Mouse (Mus musculus): ENCODE data around the gene Lrrc63. TPM values are rescaled to one million over a fixed set of nuclear protein-coding genes. Genes with fewer than 3 reads are reported as not detected.
"Not testable (repeated sequence)": the region's sequence is repeated elsewhere in the genome, so short reads cannot be mapped to it uniquely, and the experiment has no call there.

The Lrrc63 gene
- polyA plus RNA-seq, 1 experiment from 2014 or later, result not detected

DNA sequence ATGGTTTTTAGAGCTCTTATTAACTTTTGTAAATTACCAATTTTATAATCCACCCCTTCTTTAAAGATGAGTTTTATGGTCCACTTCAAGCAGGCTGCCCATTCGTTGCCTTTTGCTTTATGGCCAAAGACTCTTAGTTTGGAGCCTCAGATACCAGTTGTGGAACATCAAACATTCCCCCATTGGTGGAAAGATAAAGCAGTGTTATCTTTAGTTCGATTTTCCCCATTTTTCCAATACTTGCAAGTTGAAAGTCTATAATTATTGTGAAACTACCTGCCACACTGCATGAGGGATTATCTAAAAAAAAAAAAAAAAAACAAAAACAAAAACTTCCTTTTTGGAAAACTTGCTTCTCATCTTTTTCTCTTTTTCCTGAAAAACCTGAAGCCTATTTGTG lies 20.0 kb upstream of the Lrrc63 start:
- 42% methylated on average over 2 of the region's 2 CpGs for WGBS (ENCODE audit: insufficient replicate concordance)

DNA sequence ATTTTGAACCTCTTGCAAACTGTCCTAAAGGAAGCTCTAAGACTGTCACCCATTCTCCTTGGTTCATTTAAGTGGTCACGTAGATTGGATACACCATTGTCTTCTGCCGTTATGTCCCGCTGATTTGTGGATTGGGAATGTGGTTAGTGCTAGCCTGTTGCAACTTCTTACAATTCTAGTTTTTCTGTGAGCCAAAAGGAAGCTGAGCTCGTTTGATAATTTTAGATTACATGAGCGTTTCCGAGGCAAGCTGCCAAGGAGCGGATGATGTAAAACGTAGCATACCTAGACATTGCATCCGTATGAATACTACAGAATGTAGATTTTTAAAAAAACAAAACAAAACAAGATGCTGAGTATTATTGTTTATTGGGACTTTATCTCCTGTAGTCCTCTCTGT lies 17.5 kb upstream of the Lrrc63 start:
- no peaks in the 10 kb centered on the region for H3K9me3 ChIP-seq (ENCODE audit: low read length)
- DNase-seq (no peak), ATAC-seq (no peak)

More for the DNA sequence above, 20.0 kb upstream of the Lrrc63 start:
- Histone ChIP-seq H3K4me1 (ENCODE audit: insufficient read depth) (peaks cover 30% of the 10 kb centered on the region), H3K9ac (replicated peaks) (no peak overlapping the region), H3K27me3 (ENCODE audit: insufficient read depth, low read length) (no peaks in the 10 kb centered on the region), H3K9me3 (ENCODE audit: low read length) (no peaks in the 10 kb centered on the region), H3K4me3 (ENCODE audit: low read depth, low read length) (no peak overlapping the region), H3K36me3 (replicated peaks; ENCODE audit: insufficient read depth, low read length) (no peaks in the 10 kb centered on the region), H3K4me2 (ENCODE audit: low read depth, low read length) (no peak overlapping the region), H3K27ac (ENCODE audit: low read depth) (no peak overlapping the region)
- DNase-seq, result no peak
- no peak for TF ChIP-seq CTCF (IDR thresholded peaks at IDR 0.05; ENCODE audit: low read depth)
- TF ChIP-seq EP300 (IDR thresholded peaks at IDR 0.05; ENCODE audit: low read depth), result no peak
- ATAC-seq, result peak; percentile 63

DNA sequence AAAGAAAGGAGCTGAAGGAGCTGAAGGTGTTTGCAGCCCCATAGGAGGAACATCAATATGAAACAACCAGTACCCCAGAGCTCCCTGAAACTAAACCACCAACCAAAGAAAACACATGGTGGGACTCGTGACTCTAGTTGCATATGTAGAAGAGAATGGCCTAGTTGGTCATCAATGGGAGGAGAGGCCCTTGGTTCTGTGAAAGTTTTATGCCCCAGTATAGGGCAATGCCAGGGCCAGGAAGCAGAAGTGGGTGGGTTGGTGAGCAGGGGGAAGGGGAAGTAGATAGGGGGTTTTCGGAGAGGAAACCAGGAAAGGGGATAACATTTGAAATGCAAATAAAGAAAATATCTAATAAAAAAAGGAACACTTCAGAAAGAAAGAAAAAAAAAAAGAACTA lies 17.0 kb upstream of the Lrrc63 start:
- not testable (repeated sequence) for H3K9me3 ChIP-seq (ENCODE audit: low read length); H3K4me3 ChIP-seq (ENCODE audit: low read depth, low read length); H3K9ac ChIP-seq (replicated peaks); DNase-seq; H3K27me3 ChIP-seq (ENCODE audit: insufficient read depth, low read length); H3K4me2 ChIP-seq (ENCODE audit: low read depth, low read length); ATAC-seq; H3K27ac ChIP-seq (ENCODE audit: low read depth); H3K36me3 ChIP-seq (replicated peaks; ENCODE audit: insufficient read depth, low read length)
- 31% methylated on average over 2 of the region's 2 CpGs for WGBS (ENCODE audit: insufficient replicate concordance)
- H3K4me1 ChIP-seq (ENCODE audit: insufficient read depth), result peaks cover 27% of the 10 kb centered on the region

More for the DNA sequence above, 17.5 kb upstream of the Lrrc63 start:
- Histone ChIP-seq H3K27me3 (ENCODE audit: insufficient read depth, low read length) (no peaks in the 10 kb centered on the region), H3K4me3 (ENCODE audit: low read depth, low read length) (no peak overlapping the region), H3K27ac (ENCODE audit: low read depth) (no peak overlapping the region), H3K36me3 (replicated peaks; ENCODE audit: insufficient read depth, low read length) (no peaks in the 10 kb centered on the region), H3K4me2 (ENCODE audit: low read depth, low read length) (peak overlapping the region; percentile 48), H3K4me1 (ENCODE audit: insufficient read depth) (peaks cover 27% of the 10 kb centered on the region), H3K9ac (replicated peaks) (0 out of 2 replicates have a peak overlapping the region, but pooled peaks have one; percentile 16)
- no peak for TF ChIP-seq EP300 (IDR thresholded peaks at IDR 0.05; ENCODE audit: low read depth)
- WGBS (ENCODE audit: insufficient replicate concordance), result 24% methylated on average over 9 of the region's 9 CpGs

DNA sequence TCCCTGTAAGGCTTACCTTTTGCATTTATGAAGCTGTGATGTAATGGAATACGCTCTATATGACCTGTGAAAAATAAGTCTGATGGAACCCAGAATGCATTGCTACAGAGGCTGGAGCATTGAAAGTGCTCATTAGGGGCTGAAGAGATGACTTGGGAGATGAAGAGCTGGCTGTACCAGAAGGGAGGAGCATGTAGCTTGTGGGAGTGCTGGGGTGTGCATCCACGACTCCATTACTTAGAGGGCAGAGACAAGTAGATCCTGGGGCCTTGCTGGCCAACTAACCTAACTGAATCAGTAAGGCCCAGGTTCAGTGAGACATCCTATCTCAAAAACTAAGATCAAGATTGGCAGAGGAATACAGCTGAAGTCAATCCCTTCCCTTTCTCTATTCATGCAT lies 8.5 kb upstream of the Lrrc63 start:
- H3K4me2 ChIP-seq (ENCODE audit: low read depth, low read length), result peak overlapping the region; percentile 33

DNA sequence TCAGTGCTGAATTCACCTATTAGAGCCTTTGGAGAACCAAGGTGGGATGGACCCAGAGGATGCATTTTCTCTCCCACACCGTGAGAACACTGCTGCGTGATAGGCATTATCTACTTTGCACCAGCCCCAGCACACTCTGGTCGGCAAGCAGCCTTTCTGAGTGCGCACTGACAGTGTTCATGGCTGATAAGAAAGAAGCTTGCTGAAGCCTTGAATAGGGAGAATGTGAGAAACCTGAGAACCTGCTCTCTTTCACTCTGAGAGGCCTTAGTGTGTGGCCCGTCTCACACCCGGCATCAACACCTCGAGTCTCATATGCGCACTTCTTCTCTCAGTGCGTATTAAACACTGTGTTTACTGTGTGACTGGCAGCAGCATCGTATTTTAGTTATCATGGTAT lies 7.8 kb upstream of the Lrrc63 start:
- Histone ChIP-seq H3K27me3 (ENCODE audit: insufficient read depth, low read length) (no peaks in the 10 kb centered on the region), H3K4me3 (ENCODE audit: low read depth, low read length) (no peak overlapping the region), H3K4me1 (ENCODE audit: insufficient read depth) (peaks cover 31% of the 10 kb centered on the region), H3K4me2 (ENCODE audit: low read depth, low read length) (peak overlapping the region; percentile 44), H3K27ac (ENCODE audit: low read depth) (peak overlapping the region; percentile 92), H3K36me3 (replicated peaks; ENCODE audit: insufficient read depth, low read length) (no peaks in the 10 kb centered on the region), H3K9me3 (ENCODE audit: low read length) (no peaks in the 10 kb centered on the region), H3K9ac (replicated peaks) (no peak overlapping the region)
- peak; percentile 100 for ATAC-seq
- 50% methylated on average over 10 of the region's 10 CpGs for WGBS (ENCODE audit: insufficient replicate concordance)
- DNase-seq, result peak; percentile 71
- TF ChIP-seq CTCF (IDR thresholded peaks at IDR 0.05; ENCODE audit: low read depth), result no peak
- peak; percentile 98 for TF ChIP-seq EP300 (IDR thresholded peaks at IDR 0.05; ENCODE audit: low read depth)

More for the DNA sequence above, 8.5 kb upstream of the Lrrc63 start:
- H3K36me3 ChIP-seq (replicated peaks; ENCODE audit: insufficient read depth, low read length), result no peaks in the 10 kb centered on the region
- peak overlapping the region; percentile 92 for H3K27ac ChIP-seq (ENCODE audit: low read depth)
- no peak overlapping the region for H3K4me3 ChIP-seq (ENCODE audit: low read depth, low read length)
- H3K9ac ChIP-seq (replicated peaks), result no peak overlapping the region
- H3K27me3 ChIP-seq (ENCODE audit: insufficient read depth, low read length), result no peaks in the 10 kb centered on the region
- WGBS (ENCODE audit: insufficient replicate concordance), result 67% methylated on average over 2 of the region's 2 CpGs
- ATAC-seq (peak; percentile 21; the same call in 1 of the 2 replicates), DNase-seq (no peak)
- no peak for TF ChIP-seq EP300 (IDR thresholded peaks at IDR 0.05; ENCODE audit: low read depth)
- TF ChIP-seq CTCF (IDR thresholded peaks at IDR 0.05; ENCODE audit: low read depth), result no peak
- no peaks in the 10 kb centered on the region for H3K9me3 ChIP-seq (ENCODE audit: low read length)
- peaks cover 31% of the 10 kb centered on the region for H3K4me1 ChIP-seq (ENCODE audit: insufficient read depth)

DNA sequence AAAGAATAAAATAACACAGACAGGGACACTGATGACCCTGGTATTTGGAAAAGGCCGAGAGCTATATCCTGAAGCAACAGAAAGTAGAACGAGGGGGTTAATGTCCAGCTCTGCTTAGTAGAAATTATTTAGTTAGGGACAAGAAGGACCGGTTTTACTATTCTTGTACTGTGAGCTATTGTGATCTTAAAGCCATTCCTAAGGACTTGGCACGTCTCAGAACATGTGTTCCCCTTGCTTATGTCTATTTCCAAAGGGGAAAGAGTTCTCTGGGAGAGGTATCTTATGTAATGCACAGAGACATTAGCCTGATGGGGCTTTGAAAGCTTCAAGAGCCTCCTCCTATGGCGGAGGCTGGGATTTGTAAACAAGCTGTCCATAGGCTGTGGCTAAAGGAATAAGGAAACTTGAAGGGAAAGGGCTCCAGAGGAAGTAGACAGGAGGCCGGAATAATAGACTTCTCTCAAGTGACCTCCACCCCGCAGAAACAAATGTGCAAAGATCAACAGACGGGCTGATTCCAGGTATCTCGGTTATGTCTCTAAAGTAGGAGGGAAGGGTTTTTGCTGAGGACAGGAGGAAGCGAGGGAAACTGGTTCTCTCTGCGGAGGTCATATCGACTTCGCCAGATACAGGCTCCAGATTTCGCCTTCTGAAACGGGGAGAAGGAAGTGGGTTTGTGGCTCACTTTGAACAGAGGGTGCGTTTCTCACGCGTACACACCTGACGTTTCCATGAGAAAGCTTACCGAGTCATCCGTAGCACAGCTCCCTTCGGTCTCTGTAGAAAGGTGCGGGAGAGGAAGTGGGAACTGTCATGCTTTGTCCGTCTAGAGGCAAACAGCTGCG lies 5.7 kb upstream of the Lrrc63 start:
- WGBS (ENCODE audit: insufficient replicate concordance), result 33% methylated on average over 25 of the region's 25 CpGs
- Histone ChIP-seq H3K4me2 (ENCODE audit: low read depth, low read length) (peak overlapping the region; percentile 56), H3K27ac (ENCODE audit: low read depth) (peak overlapping the region; percentile 26; the same call in 1 of the 2 replicates), H3K9ac (replicated peaks) (no peak overlapping the region), H3K4me3 (ENCODE audit: low read depth, low read length) (peak overlapping the region; percentile 26), H3K4me1 (ENCODE audit: insufficient read depth) (peaks cover 34% of the 10 kb centered on the region), H3K9me3 (ENCODE audit: low read length) (no peaks in the 10 kb centered on the region), H3K27me3 (ENCODE audit: insufficient read depth, low read length) (no peaks in the 10 kb centered on the region), H3K36me3 (replicated peaks; ENCODE audit: insufficient read depth, low read length) (no peaks in the 10 kb centered on the region)
- no peak for DNase-seq
- no peak for ATAC-seq
- TF ChIP-seq EP300 (IDR thresholded peaks at IDR 0.05; ENCODE audit: low read depth), result no peak
- no peak for TF ChIP-seq CTCF (IDR thresholded peaks at IDR 0.05; ENCODE audit: low read depth)
